Mouse (Mus musculus) liver, adult 2 months (tissue): ENCODE data around the gene Ankrd12.

Source experiments
- CTCF ChIP-seq: fragments of 200-500 bp; IDR thresholded peaks from 2 replicates; pipeline ENCODE4 v1.5.1; 2011; ENCODE audit warnings: low read depth, low read length, control low read depth
- POLR2A ChIP-seq: fragments of 200-500 bp; IDR thresholded peaks from 2 replicates; pipeline ENCODE4 v1.6.1; 2011; ENCODE audit warnings: low read length, control low read depth; ENCODE audit not compliant: insufficient read depth; ENCODE audit errors: extremely low read depth

- TF ChIP-seq CTCF (no peak), POLR2A (no peak)
Measured at GRCm38 (mm10) chr17:65916135-65916668, 160.7 kb downstream of the Ankrd12 start.
